Mouse (Mus musculus) liver, adult 2 months (tissue): ENCODE data around the gene Praf2. TPM values are rescaled to one million over a fixed set of nuclear protein-coding genes. Genes with fewer than 3 reads are reported as not detected.
"Not testable (repeated sequence)": the region's sequence is repeated elsewhere in the genome, so short reads cannot be mapped to it uniquely, and the experiment has no call there.

Experiments used
- DNase-seq: peaks from one replicate; pipeline ENCODE4 v3.0.0-alpha.2; 2011; ENCODE audit warnings: low read depth, low spot score; ENCODE audit errors: extremely low read depth
- H3K27ac ChIP-seq: fragments of 200-500 bp; replicated peaks from 2 replicates; pipeline ENCODE4 v1.5.1; 2012; ENCODE audit warnings: low read depth, mild to moderate bottlenecking, control low read depth, inconsistent platforms, low read length; ENCODE audit not compliant: insufficient read depth
- H3K27me3 ChIP-seq: fragments of 200-500 bp; 2 replicates; pipeline ENCODE4 v1.6.1; 2012; ENCODE audit warnings: mild to moderate bottlenecking, moderate library complexity, low read length, inconsistent platforms; ENCODE audit not compliant: control insufficient read depth, insufficient read depth
- H3K36me3 ChIP-seq: fragments of 200-500 bp; 2 replicates; pipeline ENCODE4 v1.6.1; 2012; ENCODE audit warnings: low read length, inconsistent platforms; ENCODE audit not compliant: control insufficient read depth, insufficient read depth
- H3K4me1 ChIP-seq: fragments of 200-500 bp; 2 replicates; pipeline ENCODE4 v1.6.1; 2011; ENCODE audit warnings: low read length; ENCODE audit not compliant: control insufficient read depth, insufficient read depth
- H3K4me3 ChIP-seq: fragments of 200-500 bp; 2 replicates; pipeline ENCODE4 v1.5.1; 2011; ENCODE audit warnings: low read depth, mild to moderate bottlenecking, control low read depth, low read length, moderate library complexity; ENCODE audit not compliant: insufficient read depth
- H3K79me2 ChIP-seq: fragments of 200-500 bp; 2 replicates; pipeline ENCODE4 v1.6.1; 2012; ENCODE audit warnings: inconsistent platforms, mild to moderate bottlenecking, low read length, moderate library complexity; ENCODE audit not compliant: control insufficient read depth, insufficient read depth
- H3K9ac ChIP-seq: fragments of 200-500 bp; 2 replicates; pipeline ENCODE4 v1.6.1; 2012; ENCODE audit warnings: low read depth, mild to moderate bottlenecking, control low read depth, inconsistent platforms, low read length
- CTCF ChIP-seq: fragments of 200-500 bp; IDR thresholded peaks from 2 replicates; pipeline ENCODE4 v1.5.1; 2011; ENCODE audit warnings: low read depth, low read length, control low read depth
- POLR2A ChIP-seq: fragments of 200-500 bp; IDR thresholded peaks from 2 replicates; pipeline ENCODE4 v1.6.1; 2011; ENCODE audit warnings: low read length, control low read depth; ENCODE audit not compliant: insufficient read depth; ENCODE audit errors: extremely low read depth
- WGBS: fragments of 180-500 bp; shearing (Covaris S2); methylation state at CpG from one replicate; pipeline ENCODE4 v1.1.7; 2018; 5-methylcytosine and 5-hydroxymethylcytosine counted together
- polyA plus RNA-seq: library from polyadenylated mRNA; depleted of rRNA; stranded (reverse); fragments of >200 nt; gene quantifications from 2 replicates; pipeline ENCODE4 v1.2.3, GENCODE M21; 2012
- total RNA-seq: library from RNA; depleted of rRNA; stranded (reverse); fragments of >200 nt; gene quantifications from 2 replicates; pipeline ENCODE4 v1.2.3, GENCODE M21; 2014

Praf2 gene
- total and polyA plus RNA-seq, 2 experiments = 1.1 to 7.7 TPM

DNA sequence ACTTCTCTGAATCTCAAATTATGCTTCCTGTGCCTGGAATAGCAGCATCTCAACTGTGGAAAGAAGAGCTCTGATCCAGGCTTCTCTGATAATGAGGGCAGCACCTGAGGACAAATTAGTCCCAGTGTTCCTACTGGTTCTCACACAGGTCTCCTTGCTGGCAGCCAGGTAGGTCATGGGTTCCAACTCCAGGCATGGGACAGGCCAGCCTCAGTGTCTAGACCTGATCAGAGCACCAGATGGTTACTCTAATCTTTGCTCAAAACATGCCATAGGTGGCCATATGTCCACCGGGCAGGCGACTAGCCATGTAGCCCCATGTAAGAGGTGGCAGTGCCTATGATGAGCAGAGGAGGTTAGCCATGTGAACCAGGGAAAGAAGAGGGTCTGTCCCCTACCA is 39.9 kb upstream of the Praf2 start:
- no peak overlapping the region for H3K9ac ChIP-seq
- H3K4me3 ChIP-seq = no peak overlapping the region
- no peak for DNase-seq
- H3K79me2 ChIP-seq = no peaks in the 10 kb centered on the region
- TF ChIP-seq CTCF = no peak
- no peak for TF ChIP-seq POLR2A
- H3K36me3 ChIP-seq = no peaks in the 10 kb centered on the region
- WGBS = 86% methylated on average over 2 of the region's 2 CpGs
- H3K4me1 ChIP-seq = no peaks in the 10 kb centered on the region
- H3K27ac ChIP-seq = no peak overlapping the region
- no peaks in the 10 kb centered on the region for H3K27me3 ChIP-seq

DNA sequence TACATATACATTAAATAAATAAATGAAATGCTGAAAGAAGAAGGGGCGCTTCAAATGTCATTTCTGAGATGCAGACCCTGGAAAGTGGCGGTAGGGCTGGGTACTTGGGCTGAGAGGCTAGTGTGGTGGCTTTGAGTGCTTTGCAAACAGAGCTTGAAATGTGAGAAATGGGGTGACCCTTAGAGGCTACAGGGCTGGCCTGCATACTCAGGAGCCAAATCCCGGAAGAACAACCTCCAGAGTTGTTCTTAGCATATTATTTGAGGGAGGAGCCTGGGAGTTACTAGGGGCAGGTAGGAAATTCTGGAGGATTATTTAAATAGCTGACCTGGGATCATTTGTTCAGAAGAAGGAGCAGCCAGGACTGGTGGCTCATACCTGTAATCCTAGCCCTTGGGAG is 37.8 kb upstream of the Praf2 start:
- no peak for TF ChIP-seq POLR2A
- no peak for TF ChIP-seq CTCF
- 78% methylated on average over 3 of the region's 3 CpGs for WGBS

DNA sequence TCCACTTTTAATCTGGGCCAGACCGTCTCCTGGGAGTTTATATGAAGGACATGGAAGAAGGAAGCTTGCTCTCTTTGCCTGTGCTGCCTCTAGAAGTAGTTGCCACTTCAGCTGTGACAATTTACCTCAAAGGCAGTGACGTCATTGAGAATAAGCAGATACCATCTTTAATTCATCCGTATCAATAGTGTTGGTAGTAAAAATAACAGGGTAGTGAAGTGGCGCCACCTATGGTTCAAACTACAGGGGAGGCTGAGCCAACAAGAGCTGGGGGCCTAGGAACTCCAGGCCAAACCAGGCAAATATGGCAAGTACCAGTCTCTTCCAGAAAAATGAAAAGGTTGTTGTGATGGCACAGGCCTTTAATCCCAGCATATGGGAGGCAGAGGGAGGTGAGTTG is 35.4 kb upstream of the Praf2 start:
- no peak overlapping the region for H3K27ac ChIP-seq
- DNase-seq = peak; percentile 39
- 31% methylated on average over 4 of the region's 4 CpGs for WGBS
- TF ChIP-seq POLR2A = no peak
- peak; percentile 56 for TF ChIP-seq CTCF
- no peak overlapping the region for H3K4me3 ChIP-seq
- H3K27me3 ChIP-seq = no peaks in the 10 kb centered on the region
- H3K4me1 ChIP-seq = no peaks in the 10 kb centered on the region; the same call in 1 of the 2 replicates
- H3K36me3 ChIP-seq = no peaks in the 10 kb centered on the region
- H3K79me2 ChIP-seq = no peaks in the 10 kb centered on the region; the same call in 1 of the 2 replicates
- no peak overlapping the region for H3K9ac ChIP-seq

More for the DNA sequence above, 37.8 kb upstream of the Praf2 start:
- Histone ChIP-seq H3K9ac (no peak overlapping the region), H3K4me1 (no peaks in the 10 kb centered on the region), H3K27ac (no peak overlapping the region), H3K4me3 (no peak overlapping the region), H3K36me3 (no peaks in the 10 kb centered on the region), H3K27me3 (no peaks in the 10 kb centered on the region), H3K79me2 (no peaks in the 10 kb centered on the region)
- DNase-seq = no peak

DNA sequence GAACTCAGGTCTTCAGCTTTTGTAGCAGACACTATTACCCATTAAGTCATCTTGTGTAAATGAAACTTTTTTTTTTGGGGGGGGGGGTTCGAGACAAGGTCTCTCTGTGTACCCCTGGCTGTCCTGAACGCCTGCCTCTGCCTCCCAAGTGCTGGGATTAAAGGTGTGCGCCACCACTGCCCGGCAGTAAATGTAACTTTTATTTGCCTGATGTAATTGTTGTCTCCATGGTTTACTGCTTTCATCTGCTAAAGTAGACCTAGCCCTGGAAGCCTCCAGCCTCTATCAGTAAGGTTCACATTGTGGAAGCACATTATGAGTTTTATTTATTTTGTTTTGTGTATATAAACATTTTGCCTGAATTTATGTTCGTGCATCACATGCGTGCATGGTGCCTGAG is 31.7 kb upstream of the Praf2 start:
- Histone ChIP-seq H3K9ac (no peak overlapping the region), H3K4me3 (0 out of 2 replicates have a peak overlapping the region, but pooled peaks have one; percentile 37), H3K27me3 (no peaks in the 10 kb centered on the region), H3K36me3 (peaks cover 9% of the 10 kb centered on the region; the same call in 1 of the 2 replicates), H3K4me1 (no peaks in the 10 kb centered on the region; the same call in 1 of the 2 replicates), H3K27ac (no peak overlapping the region), H3K79me2 (peaks cover 2% of the 10 kb centered on the region; the same call in 1 of the 2 replicates)
- TF ChIP-seq POLR2A (no peak), CTCF (no peak)
- no peak for DNase-seq
- WGBS = 37% methylated on average over 6 of the region's 6 CpGs

DNA sequence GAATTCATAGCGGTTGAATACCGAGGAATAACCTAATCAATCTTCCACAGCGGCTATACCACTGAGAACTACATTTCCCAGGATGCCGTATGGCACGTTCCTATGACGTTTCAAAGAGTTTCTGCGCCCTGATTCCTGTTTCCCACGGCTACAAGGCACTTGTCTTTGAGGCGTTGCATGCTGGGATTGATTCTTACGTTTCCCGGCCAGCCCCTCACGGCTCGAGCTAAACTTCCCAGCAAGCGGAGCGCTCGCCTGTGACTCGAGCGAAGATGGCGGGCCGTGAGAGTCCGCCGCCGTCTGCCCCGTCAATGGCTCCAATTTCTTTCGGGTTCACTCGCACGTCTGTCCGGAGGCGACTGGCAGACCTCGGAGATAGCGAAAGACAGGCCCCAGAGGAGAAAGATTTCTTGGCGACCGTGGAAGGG is 31.3 kb upstream of the Praf2 start, which contains the start of gene Gpkow:
TSS of gene Gpkow (plus strand) at position 178 of the 428 bp plus-strand sequence.
- Histone ChIP-seq H3K79me2 (peaks cover 2% of the 10 kb centered on the region; the same call in 1 of the 2 replicates), H3K4me1 (no peaks in the 10 kb centered on the region; the same call in 1 of the 2 replicates), H3K27me3 (no peaks in the 10 kb centered on the region), H3K36me3 (peaks cover 9% of the 10 kb centered on the region; the same call in 1 of the 2 replicates), H3K4me3 (peak within 1 kb of the TSS; percentile 92), H3K9ac (peak within 1 kb of the TSS; percentile 83), H3K27ac (peak within 1 kb of the TSS; percentile 68)
- under 1% methylated on average over 33 of the region's 33 CpGs for WGBS
- DNase-seq = peak; percentile 93
- TF ChIP-seq POLR2A (peak; percentile 69), CTCF (no peak)

DNA sequence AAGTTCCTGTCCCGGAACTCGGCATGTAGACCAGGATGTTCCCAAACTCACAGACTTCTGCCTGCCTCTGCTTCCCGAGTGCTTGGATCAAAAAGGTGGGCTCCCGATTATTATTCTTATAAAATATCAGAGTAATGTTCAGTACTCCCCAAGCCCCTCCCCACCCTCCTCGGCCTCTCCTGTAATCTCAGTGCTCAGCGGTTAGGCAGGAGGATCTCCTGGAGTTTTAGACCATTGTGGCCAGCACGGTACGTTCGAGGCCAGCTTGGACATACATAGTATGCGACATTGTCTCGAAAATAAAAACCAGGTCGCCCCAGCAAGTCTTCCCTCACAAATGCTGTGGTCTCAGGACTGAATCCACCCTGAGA is 14.5 kb upstream of the Praf2 start:
- 6% methylated on average over 6 of the region's 12 CpGs for WGBS
- peak overlapping the region; percentile 65; the same call in 1 of the 2 replicates for H3K27ac ChIP-seq
- H3K9ac ChIP-seq = peak overlapping the region; percentile 57; the same call in 1 of the 2 replicates

DNA sequence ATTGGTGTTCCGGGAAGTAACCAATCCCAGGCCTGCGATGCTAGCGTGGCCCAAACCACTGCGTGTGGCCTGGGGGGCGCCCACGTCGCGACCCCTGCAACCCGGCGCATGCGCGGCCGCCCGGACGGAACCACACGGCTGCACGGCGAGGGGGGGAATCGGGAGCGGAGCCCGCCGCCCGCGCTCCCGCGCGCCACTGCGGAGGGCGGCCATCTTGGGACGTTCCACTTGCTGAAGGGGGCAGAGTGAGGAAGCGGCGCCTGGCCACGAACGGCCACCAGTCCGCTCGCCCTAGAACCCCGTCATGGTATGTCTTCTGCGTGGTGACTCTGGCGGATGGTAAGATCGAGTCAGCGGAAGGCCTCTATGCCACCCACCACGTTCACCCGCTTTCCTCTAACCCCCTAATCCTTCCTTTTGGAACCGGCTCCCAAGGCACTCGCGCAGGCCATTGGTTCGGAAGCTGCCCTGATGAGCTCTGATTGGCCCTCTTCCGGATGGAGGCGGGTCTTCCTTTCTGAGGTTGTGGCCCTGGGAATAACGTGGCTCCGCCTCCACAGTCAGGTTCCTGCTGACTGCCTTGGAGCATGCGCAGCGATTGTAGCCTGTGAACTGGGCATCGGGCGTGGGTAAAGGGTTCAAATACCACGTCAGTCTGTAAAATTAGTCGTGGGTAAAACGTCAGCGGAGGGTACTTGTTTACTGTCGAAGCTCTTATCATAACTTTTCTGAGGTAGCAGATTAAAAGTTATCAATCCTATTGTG is 13.9 kb upstream of the Praf2 start, which contains the start of gene Wdr45:
TSS of gene Wdr45 (plus strand) at position 199 of the 765 bp plus-strand sequence.
- not testable (repeated sequence) for H3K79me2 ChIP-seq, H3K4me1 ChIP-seq, H3K27me3 ChIP-seq, H3K36me3 ChIP-seq
- Histone ChIP-seq H3K27ac (peak within 1 kb of the TSS; percentile 82), H3K4me3 (peak within 1 kb of the TSS; percentile 53), H3K9ac (peak within 1 kb of the TSS; percentile 83)
- under 1% methylated on average over 24 of the region's 60 CpGs for WGBS
- DNase-seq = peak; percentile 89

More for the DNA sequence above, 14.5 kb upstream of the Praf2 start:
- H3K79me2 ChIP-seq, H3K27me3 ChIP-seq, H3K36me3 ChIP-seq, DNase-seq, H3K4me1 ChIP-seq: not testable (repeated sequence)
- H3K4me3 ChIP-seq = peak overlapping the region; percentile 53

DNA sequence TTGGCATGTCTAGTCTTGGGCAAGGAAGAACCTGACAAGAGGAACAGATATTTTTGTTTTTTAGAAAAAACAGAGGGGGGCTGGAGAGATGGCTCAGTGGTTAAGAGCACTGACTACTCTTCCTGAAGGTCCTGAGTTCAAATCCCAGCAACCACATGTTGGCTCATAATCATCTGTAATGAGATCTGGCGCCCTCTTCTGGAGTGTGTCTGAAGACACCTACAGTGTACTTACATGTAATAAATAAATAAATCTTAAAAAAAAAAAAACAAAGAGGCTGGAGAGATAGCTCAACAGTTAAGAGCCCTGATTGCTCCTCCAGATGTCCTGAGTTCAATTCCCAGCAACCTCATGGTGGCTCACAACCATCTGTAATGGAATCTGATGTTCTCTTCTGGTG is 12.2 kb upstream of the Praf2 start:
- not testable (repeated sequence) for H3K9ac ChIP-seq, H3K27ac ChIP-seq, H3K36me3 ChIP-seq, DNase-seq, H3K4me3 ChIP-seq, H3K4me1 ChIP-seq, H3K79me2 ChIP-seq, H3K27me3 ChIP-seq
- WGBS = 80% methylated on average over 1 of the region's 1 CpGs
